Mouse (Mus musculus) CH12.LX (cell line): ENCODE results near the gene Golga1. TPM values are rescaled to one million over a fixed set of nuclear protein-coding genes. Genes with fewer than 3 reads are reported as not detected.

ENCODE experiments used
- DNase-seq: peaks from one replicate; pipeline ENCODE4 v3.0.0-alpha.2; 2013; ENCODE audit errors: extremely low read depth
- H3K27ac ChIP-seq: 2 replicates; pipeline ENCODE4 v1.5.1; 2012; ENCODE audit warnings: low read depth, mild to moderate bottlenecking, control low read depth, moderate library complexity; ENCODE audit not compliant: insufficient read depth
- H3K27me3 ChIP-seq: replicated peaks from 2 replicates; pipeline ENCODE3; 2012; ENCODE audit warnings: inconsistent platforms
- H3K36me3 ChIP-seq, 2 experiments: replicated peaks in 1 of 2; 2 replicates each; pipeline versions ENCODE3 to v1.6.1; 2012; ENCODE audit warnings: inconsistent platforms in 1 of 2, low read length in 1 of 2, mild to moderate bottlenecking in 1 of 2, mixed read lengths in 1 of 2, moderate library complexity in 1 of 2; ENCODE audit not compliant: control insufficient read depth in 1 of 2, insufficient read depth in 1 of 2
- H3K4me1 ChIP-seq, 2 experiments: 2 replicates each; pipeline ENCODE4 v1.6.1; 2012; ENCODE audit warnings: inconsistent platforms in 1 of 2, moderate library complexity in 1 of 2; ENCODE audit not compliant: insufficient read depth in 2 of 2, control insufficient read depth in 1 of 2
- H3K4me2 ChIP-seq: 2 replicates; pipeline ENCODE4 v1.6.1; 2012; ENCODE audit warnings: low read depth, mild to moderate bottlenecking, control low read depth; ENCODE audit not compliant: poor library complexity, insufficient read depth, severe bottlenecking
- H3K4me3 ChIP-seq, 3 experiments: fragments of 150-350 bp in 1 of 3; sonication (generic) in 1 of 3; replicated peaks in 1 of 3; 2 replicates each; pipeline versions ENCODE3 to v1.5.1; 2011 to 2012; ENCODE audit warnings: low read depth in 2 of 3, low read length in 2 of 3, mild to moderate bottlenecking in 2 of 3, moderate library complexity in 2 of 3, control low read depth in 1 of 3, improper control_type of control experiment in 1 of 3, inconsistent platforms in 1 of 3, mixed read lengths in 1 of 3; ENCODE audit not compliant: poor library complexity in 1 of 3
- H3K79me2 ChIP-seq: replicated peaks from 2 replicates; pipeline ENCODE4 v1.6.1; 2012; ENCODE audit warnings: mild to moderate bottlenecking, moderate library complexity; ENCODE audit not compliant: control insufficient read depth, poor library complexity, insufficient read depth, severe bottlenecking; ENCODE audit errors: extremely low read depth
- H3K9ac ChIP-seq: 2 replicates; pipeline ENCODE4 v1.6.1; 2012; ENCODE audit warnings: low read depth, mild to moderate bottlenecking, control low read depth, moderate library complexity; ENCODE audit not compliant: insufficient read depth
- H3K9me3 ChIP-seq: replicated peaks from 2 replicates; pipeline ENCODE3; 2012; ENCODE audit warnings: low read length, inconsistent platforms, mixed read lengths
- ELF1 ChIP-seq: IDR thresholded peaks from 2 replicates; pipeline ENCODE4 v1.6.1; 2014; ENCODE audit warnings: low read depth, mild to moderate bottlenecking, inconsistent platforms, low read length, improper control_type of control experiment
- ETS1 ChIP-seq: conservative IDR thresholded peaks from 2 replicates; pipeline ENCODE4 v1.6.1; 2012; ENCODE audit warnings: low read depth, mild to moderate bottlenecking, inconsistent platforms, low read length, improper control_type of control experiment, moderate library complexity
- JUN ChIP-seq: IDR thresholded peaks from 2 replicates; pipeline ENCODE4 v1.6.1; 2011; ENCODE audit warnings: low read depth, mild to moderate bottlenecking, low read length, improper control_type of control experiment, moderate library complexity; ENCODE audit not compliant: insufficient read depth
- MAFK ChIP-seq: IDR thresholded peaks from 2 replicates; pipeline ENCODE4 v1.6.1; 2011; ENCODE audit warnings: low read length, improper control_type of control experiment; ENCODE audit not compliant: insufficient replicate concordance
- MEF2A ChIP-seq: IDR thresholded peaks from 2 replicates; pipeline ENCODE4 v1.6.1; 2014; ENCODE audit warnings: low read depth, mild to moderate bottlenecking, inconsistent platforms, low read length, improper control_type of control experiment, borderline replicate concordance
- NRF1 ChIP-seq: IDR thresholded peaks from 2 replicates; pipeline ENCODE4 v1.6.1; 2014; ENCODE audit warnings: low read depth, mild to moderate bottlenecking, inconsistent platforms, low read length, improper control_type of control experiment, moderate library complexity
- POLR2A ChIP-seq: IDR thresholded peaks from 2 replicates; pipeline ENCODE4 v1.6.1; 2011; ENCODE audit warnings: low read depth, mild to moderate bottlenecking, improper control_type of control experiment, low read length
- POLR2AphosphoS2 ChIP-seq: IDR thresholded peaks from 2 replicates; pipeline ENCODE4 v1.6.1; 2011; ENCODE audit warnings: low read depth, low read length, improper control_type of control experiment
- SIN3A ChIP-seq: IDR thresholded peaks from 2 replicates; pipeline ENCODE4 v1.6.1; 2012; ENCODE audit warnings: low read length, improper control_type of control experiment, inconsistent platforms
- SMC3 ChIP-seq: IDR thresholded peaks from 2 replicates; pipeline ENCODE4 v1.6.1; 2011; ENCODE audit warnings: low read depth, low read length, improper control_type of control experiment
- UBTF ChIP-seq: IDR thresholded peaks from 2 replicates; pipeline ENCODE4 v1.6.1; 2012; ENCODE audit warnings: low read depth, mild to moderate bottlenecking, inconsistent platforms, low read length, improper control_type of control experiment, moderate library complexity
- USF1 ChIP-seq: IDR thresholded peaks from 2 replicates; pipeline ENCODE4 v1.6.1; 2014; ENCODE audit warnings: low read depth, mild to moderate bottlenecking, inconsistent platforms, low read length, improper control_type of control experiment
- ZKSCAN1 ChIP-seq: IDR thresholded peaks from 2 replicates; pipeline ENCODE4 v1.6.1; 2012; ENCODE audit warnings: low read depth, inconsistent platforms, low read length, improper control_type of control experiment, borderline replicate concordance
- ZMIZ1 ChIP-seq: IDR thresholded peaks from 2 replicates; pipeline ENCODE4 v1.6.1; 2012; ENCODE audit warnings: low read depth, mild to moderate bottlenecking, inconsistent platforms, low read length, improper control_type of control experiment
- ZNF384 ChIP-seq: IDR thresholded peaks from 2 replicates; pipeline ENCODE4 v1.6.1; 2012; ENCODE audit warnings: low read depth, low read length, improper control_type of control experiment, inconsistent platforms
- dilution Hi-C: fragments of 300-500 bp; cut with MboI; formaldehyde crosslinking; loops from 2 replicates; pipeline ENCODE4 v1.14.3; 2020; ENCODE audit warnings: low sequenced_read_pairs; ENCODE audit not compliant: extremely low pct_unique_long_range_greater_than_20kb, extremely low pct_ligation_motif_present
- in situ Hi-C: fragments of 300-500 bp; cut with MboI; formaldehyde crosslinking; loops from 3 replicates; pipeline ENCODE4 v1.14.3; 2019; ENCODE audit warnings: low sequenced_read_pairs, low pct_ligation_motif_present, low pct_unique_long_range_greater_than_20kb, mixed read lengths
- polyA plus RNA-seq: library from polyadenylated mRNA; unstranded; fragments of >175 nt; gene quantifications from 2 replicates; pipeline ENCODE4 v1.2.1, GENCODE M21; 2012; ENCODE audit warnings: low read depth; ENCODE audit not compliant: insufficient read length
- total RNA-seq, 2 experiments: library from RNA; depleted of rRNA; stranded (reverse); fragments of 300-350 nt in 1 of 2; fragments of >200 nt in 1 of 2; gene quantifications; 2 replicates each; pipeline ENCODE4 v1.2.3; 2012 to 2014

The Golga1 gene
- total and polyA plus RNA-seq, 3 experiments, result 7.8 to 10.1 (median 8.6) TPM

DNA sequence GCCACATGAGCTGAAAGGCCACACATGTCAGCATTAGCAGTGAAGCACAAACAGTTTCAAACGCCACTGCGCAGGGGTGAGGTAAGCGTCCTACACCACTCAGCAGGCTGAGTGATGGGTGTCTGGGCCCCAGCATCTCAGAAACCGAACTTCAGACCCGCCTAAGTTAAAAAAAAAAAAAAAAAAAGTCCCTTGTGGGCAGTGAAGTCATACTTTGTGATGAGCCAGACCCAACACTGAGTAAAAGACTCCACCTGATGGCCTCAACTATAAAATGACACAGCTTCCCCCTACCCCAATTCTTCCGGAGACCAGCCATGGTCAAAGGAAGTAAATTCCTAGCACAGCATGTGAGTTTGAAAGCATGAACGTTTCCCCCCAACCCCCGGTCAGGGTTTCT lies 62.2 kb downstream of the Golga1 start:
- TF ChIP-seq POLR2AphosphoS2 (peak; percentile 63; the same call in 1 of the 2 replicates), ZNF384 (peak; percentile 89), NRF1 (peak; percentile 21; the same call in 1 of the 2 replicates), ELF1 (no peak)
- TF ChIP-seq, all 38 proteins: peak for 3
- Histone ChIP-seq H3K4me1 (peaks cover 3 to 46% of the 10 kb centered on the region in 2 experiments), H3K27me3 (no peaks in the 10 kb centered on the region), H3K27ac (peak overlapping the region; percentile 50), H3K4me3 (peak overlapping the region; percentile 94 to 99 (median 97)), H3K4me2 (peak overlapping the region; percentile 89), H3K9ac (peak overlapping the region; percentile 98), H3K9me3 (no peaks in the 10 kb centered on the region), H3K36me3 (peaks cover 43 to 53% of the 10 kb centered on the region in 2 experiments), H3K79me2 (peaks cover 44% of the 10 kb centered on the region)
- dilution Hi-C loops, result no loop called here
- no peak for DNase-seq
- in situ Hi-C loops, result no loop called here

DNA sequence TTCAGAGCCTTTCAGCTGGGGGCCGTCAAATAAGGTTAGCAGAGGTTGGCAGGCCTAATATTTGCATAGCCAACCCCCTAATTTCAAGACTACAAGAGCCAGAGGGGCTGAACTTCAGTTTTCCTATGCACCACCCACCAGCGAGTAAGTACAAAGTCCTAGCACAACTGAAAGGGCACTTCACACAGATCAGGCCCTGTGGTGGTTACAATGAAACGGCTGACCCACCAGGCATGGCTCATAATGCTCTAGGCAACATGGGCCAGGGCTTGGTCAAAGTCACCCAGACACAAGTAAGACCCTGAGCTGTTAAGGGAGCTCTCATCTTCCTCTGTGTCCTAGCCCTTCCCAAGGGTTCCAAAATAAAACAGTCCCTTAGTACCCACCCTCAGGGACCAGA lies 63.5 kb downstream of the Golga1 start:
- Histone ChIP-seq H3K27me3 (no peaks in the 10 kb centered on the region), H3K9me3 (no peaks in the 10 kb centered on the region), H3K9ac (no peak overlapping the region; the same call in 1 of the 2 replicates), H3K79me2 (peaks cover 41% of the 10 kb centered on the region), H3K4me2 (peak overlapping the region; percentile 89; the same call in 1 of the 2 replicates), H3K4me1 (peaks cover 6 to 55% of the 10 kb centered on the region in 2 experiments), H3K27ac (no peak overlapping the region), H3K4me3 (peak overlapping the region in 1 of 3 experiments; percentile 32)
- DNase-seq, result no peak
- 0 out of 2 replicates have a peak, but pooled peaks have one; percentile 29 for TF ChIP-seq SIN3A
- TF ChIP-seq POLR2A, result peak; percentile 37; the same call in 1 of the 2 replicates
- TF ChIP-seq ETS1, result no peak
- TF ChIP-seq SMC3, result no peak
- no peak for TF ChIP-seq JUN
- no peak for TF ChIP-seq ZKSCAN1
- TF ChIP-seq MEF2A, result no peak
- TF ChIP-seq POLR2AphosphoS2, result no peak
- TF ChIP-seq ZMIZ1, result no peak
- TF ChIP-seq, all 38 proteins: peak for 2
- in situ Hi-C loops (no loop called here), dilution Hi-C loops (no loop called here)
- H3K36me3 ChIP-seq, result peaks cover 43 to 53% of the 10 kb centered on the region in 2 experiments

DNA sequence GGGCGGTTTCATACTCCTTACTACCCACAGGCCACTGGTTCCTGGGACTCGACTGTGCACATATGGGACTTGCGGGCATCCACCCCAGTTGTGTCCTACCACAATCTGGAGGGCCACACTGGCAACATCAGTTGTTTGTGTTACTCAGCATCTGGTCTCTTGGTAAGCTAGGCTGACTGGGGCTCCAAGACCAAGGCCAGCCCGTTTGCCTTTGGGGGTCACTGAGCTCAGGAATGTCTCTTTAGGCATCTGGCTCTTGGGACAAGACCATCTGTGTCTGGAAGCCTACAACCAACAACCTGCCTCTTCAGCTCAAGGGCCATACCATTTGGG lies 64.8 kb downstream of the Golga1 start:
- Histone ChIP-seq H3K4me2 (no peak overlapping the region), H3K27ac (no peak overlapping the region), H3K9me3 (no peaks in the 10 kb centered on the region), H3K9ac (no peak overlapping the region), H3K79me2 (peaks cover 31% of the 10 kb centered on the region), H3K36me3 (peaks cover 43 to 53% of the 10 kb centered on the region in 2 experiments), H3K27me3 (no peaks in the 10 kb centered on the region), H3K4me3 (no peak overlapping the region), H3K4me1 (peaks cover 6 to 56% of the 10 kb centered on the region in 2 experiments)
- no peak for TF ChIP-seq USF1
- 0 out of 2 replicates have a peak, but pooled peaks have one; percentile 1 for TF ChIP-seq ZMIZ1
- no peak for TF ChIP-seq UBTF
- peak; percentile 64 for TF ChIP-seq POLR2AphosphoS2
- no peak for TF ChIP-seq MAFK
- peak; percentile 20; the same call in 1 of the 2 replicates for TF ChIP-seq POLR2A
- dilution Hi-C loops (no loop called here), in situ Hi-C loops (no loop called here)
- no peak for DNase-seq
